Mouse (Mus musculus) frontal cortex, adult (tissue): ENCODE measurements around the gene Fnbp4.

Experiments
- ATAC-seq: cut with Nextera tagmentation; 2 replicates; pipeline ENCODE4 v1.9.2; 2017; ENCODE audit warnings: mild to moderate bottlenecking, moderate library complexity, mixed read lengths; ENCODE audit not compliant: low TSS enrichment

Fnbp4 gene

GRCm38 (mm10) chr2:90745053-90745678 lies at the start of gene Fnbp4:
Gene Fnbp4 (plus strand): TSS chr2:90745370.
- ATAC-seq = peak; percentile 99

- no peak for ATAC-seq
Measured at GRCm38 (mm10) chr2:90700943-90701342, 44.2 kb upstream of the Fnbp4 start.

- ATAC-seq = no peak
Measured at GRCm38 (mm10) chr2:90708548-90708947, 36.6 kb upstream of the Fnbp4 start.

GRCm38 (mm10) chr2:90715555-90716092 lies 29.5 kb upstream of the Fnbp4 start:
- no peak for ATAC-seq

GRCm38 (mm10) chr2:90717366-90717765 lies 27.8 kb upstream of the Fnbp4 start:
- ATAC-seq = no peak

- no peak for ATAC-seq
Measured at GRCm38 (mm10) chr2:90717948-90718347, 27.2 kb upstream of the Fnbp4 start.

- no peak for ATAC-seq
Measured at GRCm38 (mm10) chr2:90726818-90727217, 18.4 kb upstream of the Fnbp4 start.

GRCm38 (mm10) chr2:90735326-90735725 lies 9.8 kb upstream of the Fnbp4 start:
- ATAC-seq = no peak

GRCm38 (mm10) chr2:90738801-90739200 lies 6.4 kb upstream of the Fnbp4 start:
- ATAC-seq = no peak

- no peak for ATAC-seq
Measured at GRCm38 (mm10) chr2:90739327-90739726, 5.8 kb upstream of the Fnbp4 start.

GRCm38 (mm10) chr2:90739921-90740320 lies 5.2 kb upstream of the Fnbp4 start:
- ATAC-seq = no peak

- no peak for ATAC-seq
Measured at GRCm38 (mm10) chr2:90744285-90745052, 701 bp upstream of the Fnbp4 start.

- ATAC-seq = peak; percentile 40; the same call in 1 of the 2 replicates
Measured at GRCm38 (mm10) chr2:90745740-90746537, 769 bp downstream of the Fnbp4 start.

- ATAC-seq = no peak
Measured at GRCm38 (mm10) chr2:90746538-90746865, 1.3 kb downstream of the Fnbp4 start.

- ATAC-seq = no peak
Measured at GRCm38 (mm10) chr2:90747131-90747530, 2.0 kb downstream of the Fnbp4 start.

- ATAC-seq = no peak
Measured at GRCm38 (mm10) chr2:90749676-90750459, 4.7 kb downstream of the Fnbp4 start.

GRCm38 (mm10) chr2:90753565-90753964 lies 8.4 kb downstream of the Fnbp4 start:
- ATAC-seq = no peak

- no peak for ATAC-seq
Measured at GRCm38 (mm10) chr2:90754188-90754587, 9.0 kb downstream of the Fnbp4 start.

GRCm38 (mm10) chr2:90765123-90765522 lies 20.0 kb downstream of the Fnbp4 start:
- ATAC-seq = no peak

GRCm38 (mm10) chr2:90781323-90781722 lies 36.2 kb downstream of the Fnbp4 start:
- ATAC-seq = no peak

GRCm38 (mm10) chr2:90781938-90782337 lies 36.8 kb downstream of the Fnbp4 start:
- no peak for ATAC-seq

- ATAC-seq = no peak
Measured at GRCm38 (mm10) chr2:90782458-90782857, 37.3 kb downstream of the Fnbp4 start, which contains the start of gene Agbl2. Gene Agbl2 (plus strand): TSS chr2:90782727.
